Mouse (Mus musculus) heart, embryonic 13.5 days (tissue): ENCODE measurements at regions not wholly inside any gene's neighbourhood (a gene's known extent, or its start where the extent isn't known, plus 50 kb on each side); places are given as distances from the start of the nearest gene placed in this dataset.

Source experiments
- ATAC-seq: fragments of 200-750 bp; cut with Nextera tagmentation; 2 replicates; pipeline ENCODE4 v1.8.0; 2017; ENCODE audit warnings: moderate TSS enrichment; ENCODE audit not compliant: insufficient number of reproducible peaks, low FRiP score, low TSS enrichment; ENCODE audit errors: extremely low read depth
- H3K27ac ChIP-seq: fragments of 300-500 bp; sonication (generic); replicated peaks from 2 replicates; pipeline ENCODE4 v1.5.1; 2015; ENCODE audit warnings: moderate library complexity, mild to moderate bottlenecking, inconsistent platforms
- H3K27me3 ChIP-seq: fragments of 300-500 bp; sonication (generic); replicated peaks from 2 replicates; pipeline ENCODE4 v1.6.1; 2015; ENCODE audit warnings: mild to moderate bottlenecking, inconsistent platforms
- H3K36me3 ChIP-seq: fragments of 300-500 bp; sonication (generic); 2 replicates; pipeline ENCODE4 v1.6.1; 2015; ENCODE audit warnings: mild to moderate bottlenecking, inconsistent platforms
- H3K4me1 ChIP-seq: fragments of 300-500 bp; sonication (generic); 2 replicates; pipeline ENCODE4 v1.6.1; 2015; ENCODE audit warnings: inconsistent platforms
- H3K4me2 ChIP-seq: fragments of 300-500 bp; sonication (generic); 2 replicates; pipeline ENCODE4 v1.6.1; 2015; ENCODE audit warnings: inconsistent platforms, mild to moderate bottlenecking, moderate library complexity
- H3K4me3 ChIP-seq: fragments of 300-500 bp; sonication (generic); 2 replicates; pipeline ENCODE4 v1.5.1; 2015; ENCODE audit warnings: moderate library complexity, mild to moderate bottlenecking, inconsistent platforms
- H3K9ac ChIP-seq: fragments of 300-500 bp; sonication (generic); 2 replicates; pipeline ENCODE4 v1.6.1; 2015; ENCODE audit warnings: inconsistent platforms, mild to moderate bottlenecking, moderate library complexity
- H3K9me3 ChIP-seq: fragments of 300-500 bp; sonication (generic); 2 replicates; pipeline ENCODE4 v1.6.1; 2016; ENCODE audit warnings: inconsistent platforms
- WGBS: fragments of 180-500 bp; shearing (Covaris S2); methylation state at CpG from one replicate; pipeline ENCODE4 v1.1.7; 2015; ENCODE audit warnings: mixed read lengths; 5-methylcytosine and 5-hydroxymethylcytosine counted together

DNA sequence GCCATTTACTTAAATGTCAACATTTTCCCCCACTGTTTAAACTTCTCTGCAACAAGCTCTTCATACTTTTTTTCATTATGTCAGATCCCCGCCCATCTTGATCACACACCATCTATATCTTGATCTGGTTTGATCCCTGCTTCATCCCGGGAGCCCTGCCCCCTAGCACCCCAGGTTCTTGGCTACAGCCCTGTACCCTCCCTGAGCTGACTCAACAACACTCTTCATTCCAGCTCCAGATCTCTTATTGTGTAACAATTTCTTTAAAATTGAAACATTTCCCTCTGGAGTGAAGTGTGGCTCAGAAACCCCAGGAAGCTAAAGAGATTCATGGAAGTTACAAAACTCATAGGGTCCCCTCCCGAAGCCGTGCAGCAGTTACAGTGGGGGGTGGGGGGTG is 126.2 kb upstream of the Mast4 start:
- no peak for ATAC-seq
- Histone ChIP-seq H3K27me3 (no peaks in the 10 kb centered on the region), H3K9me3 (no peaks in the 10 kb centered on the region), H3K4me1 (no peaks in the 10 kb centered on the region), H3K4me2 (no peak overlapping the region), H3K4me3 (no peak overlapping the region), H3K9ac (no peak overlapping the region), H3K27ac (no peak overlapping the region), H3K36me3 (no peaks in the 10 kb centered on the region)
- WGBS, result 71% methylated on average over 4 of the region's 4 CpGs

DNA sequence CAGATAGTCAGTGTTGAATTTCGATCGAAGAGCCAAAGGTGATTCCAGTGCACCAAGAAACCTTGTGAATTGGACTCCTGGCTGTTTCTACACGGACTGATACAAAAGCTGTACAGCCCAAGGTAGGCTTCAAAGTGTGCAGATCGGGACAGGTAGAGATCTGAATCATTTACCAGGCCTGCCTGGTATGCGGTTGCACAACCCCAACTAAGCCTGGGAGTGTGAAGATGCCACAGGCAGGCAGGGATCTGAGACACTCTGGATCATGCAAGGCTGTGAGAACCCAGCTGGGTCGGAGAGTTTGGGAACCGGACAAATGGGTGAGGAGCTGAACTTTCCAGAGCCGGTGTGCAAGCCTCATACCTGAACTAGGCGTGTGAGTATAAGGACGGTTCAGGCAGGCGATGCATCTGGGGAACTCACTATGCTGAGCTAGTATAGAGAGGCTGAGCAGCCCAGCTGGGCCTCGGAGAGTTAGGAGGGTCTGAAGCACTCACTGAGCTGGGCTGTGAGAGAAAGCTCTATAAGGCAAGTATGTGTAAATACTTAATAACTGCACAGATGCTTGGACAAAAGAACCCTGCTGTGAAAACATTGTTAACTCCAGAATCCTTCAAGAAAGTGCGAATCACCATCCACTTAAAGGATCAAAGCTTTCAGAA is 125.3 kb upstream of the Mast4 start:
- no peak overlapping the region for H3K4me3 ChIP-seq
- H3K36me3 ChIP-seq, result no peaks in the 10 kb centered on the region
- H3K27me3 ChIP-seq, result no peaks in the 10 kb centered on the region
- no peak for ATAC-seq
- H3K9me3 ChIP-seq, result no peaks in the 10 kb centered on the region
- H3K4me1 ChIP-seq, result no peaks in the 10 kb centered on the region
- H3K4me2 ChIP-seq, result no peak overlapping the region
- 74% methylated on average over 13 of the region's 13 CpGs for WGBS
- no peak overlapping the region for H3K27ac ChIP-seq
- H3K9ac ChIP-seq, result no peak overlapping the region

DNA sequence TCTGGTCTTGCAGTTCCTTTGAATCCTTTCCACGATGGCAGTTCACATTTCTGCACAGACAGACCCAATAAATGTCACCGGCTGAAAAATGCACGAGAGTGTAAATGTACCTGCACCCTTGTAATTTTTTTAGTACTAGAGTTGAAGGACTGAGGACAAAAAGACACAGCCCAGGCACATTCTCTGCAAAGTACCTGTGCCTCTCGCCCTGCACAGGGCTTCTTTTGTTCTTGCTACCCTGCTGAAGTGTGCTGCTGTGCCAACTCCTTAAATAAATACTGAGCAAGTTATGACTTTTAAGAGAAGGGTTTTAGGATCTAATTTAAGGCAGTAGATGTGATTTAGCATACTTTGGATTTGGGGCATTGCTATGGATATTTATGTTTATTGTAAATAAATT is 118.5 kb upstream of the Mast4 start:
- Histone ChIP-seq H3K4me3 (no peak overlapping the region), H3K27ac (no peak overlapping the region), H3K9me3 (no peaks in the 10 kb centered on the region), H3K4me2 (no peak overlapping the region), H3K27me3 (no peaks in the 10 kb centered on the region), H3K36me3 (no peaks in the 10 kb centered on the region), H3K4me1 (no peaks in the 10 kb centered on the region), H3K9ac (no peak overlapping the region)
- no peak for ATAC-seq
- WGBS, result 75% methylated on average over 4 of the region's 4 CpGs

DNA sequence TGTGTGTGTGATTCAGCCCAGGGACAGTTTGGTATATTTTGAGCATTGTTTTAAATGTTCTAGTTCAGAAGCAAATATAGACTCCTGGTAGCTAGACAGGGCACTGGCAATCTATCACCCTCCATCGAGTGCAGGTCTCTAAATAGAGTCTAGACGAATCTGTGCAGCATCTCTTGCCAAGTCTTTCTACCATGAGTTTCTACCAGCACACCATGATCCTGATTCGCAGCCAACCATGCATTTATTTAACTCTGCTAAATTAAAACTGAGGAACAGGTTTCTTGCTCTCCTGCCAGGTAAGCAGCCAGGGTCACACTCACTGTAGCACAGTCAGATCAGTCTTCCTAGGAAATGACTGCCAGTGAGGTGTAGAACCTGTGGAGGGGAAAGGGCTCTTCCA is 96.3 kb upstream of the Mast4 start:
- Histone ChIP-seq H3K9ac (no peak overlapping the region), H3K27me3 (no peaks in the 10 kb centered on the region), H3K36me3 (no peaks in the 10 kb centered on the region), H3K4me1 (no peaks in the 10 kb centered on the region), H3K4me3 (no peak overlapping the region), H3K9me3 (no peaks in the 10 kb centered on the region), H3K4me2 (no peak overlapping the region), H3K27ac (no peak overlapping the region)
- no peak for ATAC-seq
- WGBS, result 68% methylated on average over 3 of the region's 3 CpGs

DNA sequence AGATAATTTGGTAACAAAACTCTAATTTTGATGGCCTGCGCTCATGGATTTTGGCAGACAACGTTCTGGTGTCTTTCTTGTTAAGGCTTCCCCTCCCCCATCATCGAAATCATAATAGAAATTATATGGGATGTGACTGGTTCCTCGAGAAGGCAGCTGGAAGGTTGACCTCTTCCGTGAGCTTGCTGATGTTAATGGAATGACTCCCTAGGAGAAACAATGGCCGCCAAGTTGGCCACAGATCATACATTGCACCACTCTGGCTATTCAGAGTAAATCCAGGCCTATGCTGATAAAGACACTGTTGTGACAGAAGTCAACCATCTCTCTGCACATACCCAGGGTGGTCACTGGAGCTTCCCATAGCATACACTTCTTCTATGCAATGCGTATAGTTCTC is 89.7 kb upstream of the Mast4 start:
- H3K27ac ChIP-seq, result no peak overlapping the region
- H3K27me3 ChIP-seq, result no peaks in the 10 kb centered on the region
- H3K4me2 ChIP-seq, result no peak overlapping the region
- no peaks in the 10 kb centered on the region for H3K4me1 ChIP-seq
- ATAC-seq, result no peak
- no peaks in the 10 kb centered on the region for H3K36me3 ChIP-seq
- no peaks in the 10 kb centered on the region for H3K9me3 ChIP-seq
- H3K9ac ChIP-seq, result no peak overlapping the region
- WGBS, result 82% methylated on average over 7 of the region's 7 CpGs
- no peak overlapping the region for H3K4me3 ChIP-seq

DNA sequence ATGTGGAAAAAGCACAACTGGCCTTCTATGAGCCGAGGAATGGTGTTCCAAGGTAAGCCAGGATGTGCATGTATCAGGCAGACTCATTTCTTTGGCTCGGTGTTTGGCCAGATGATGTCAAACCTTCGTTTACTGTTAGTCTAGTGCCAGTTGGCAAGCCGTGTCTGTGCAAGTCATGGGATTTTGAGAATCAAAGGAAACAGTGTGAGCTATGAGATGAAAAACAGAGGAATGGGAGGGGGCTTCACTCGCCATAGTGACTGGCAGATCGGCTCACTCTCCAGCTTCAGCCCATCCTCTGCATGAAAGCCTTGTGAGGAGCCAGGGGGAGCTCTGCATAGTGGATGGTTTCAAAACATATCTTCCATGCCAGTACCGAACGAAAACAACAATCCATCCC is 89.1 kb upstream of the Mast4 start:
- H3K4me1 ChIP-seq, result no peaks in the 10 kb centered on the region
- H3K9me3 ChIP-seq, result no peaks in the 10 kb centered on the region; the same call in 1 of the 2 replicates
- no peak for ATAC-seq
- H3K27me3 ChIP-seq, result no peaks in the 10 kb centered on the region
- H3K4me3 ChIP-seq, result no peak overlapping the region
- H3K36me3 ChIP-seq, result no peaks in the 10 kb centered on the region
- WGBS, result 78% methylated on average over 8 of the region's 8 CpGs
- H3K4me2 ChIP-seq, result no peak overlapping the region
- H3K9ac ChIP-seq, result no peak overlapping the region
- no peak overlapping the region for H3K27ac ChIP-seq

DNA sequence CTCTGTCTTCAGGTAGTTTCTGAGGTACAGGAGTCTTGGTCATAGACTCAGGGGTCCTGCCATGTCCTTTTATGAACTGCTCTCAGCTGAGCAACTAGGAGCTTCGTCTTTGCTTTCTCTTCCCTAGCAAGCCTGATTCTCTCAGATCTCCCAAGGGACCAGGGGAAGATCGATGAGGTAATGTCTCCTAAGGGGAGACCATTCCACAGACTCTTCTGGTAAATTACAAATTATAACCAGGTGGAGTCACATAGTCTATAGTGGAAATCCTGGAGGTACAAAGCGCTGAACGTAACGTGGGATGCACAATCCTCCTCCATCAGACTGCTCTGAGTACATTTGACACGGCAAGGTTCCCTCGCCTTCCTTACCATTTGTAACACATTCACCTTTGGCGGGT is 88.7 kb upstream of the Mast4 start:
- 81% methylated on average over 8 of the region's 8 CpGs for WGBS
- Histone ChIP-seq H3K4me3 (no peak overlapping the region), H3K9me3 (no peaks in the 10 kb centered on the region; the same call in 1 of the 2 replicates), H3K27ac (no peak overlapping the region), H3K4me2 (no peak overlapping the region), H3K4me1 (no peaks in the 10 kb centered on the region), H3K36me3 (no peaks in the 10 kb centered on the region), H3K9ac (no peak overlapping the region), H3K27me3 (no peaks in the 10 kb centered on the region)
- no peak for ATAC-seq

DNA sequence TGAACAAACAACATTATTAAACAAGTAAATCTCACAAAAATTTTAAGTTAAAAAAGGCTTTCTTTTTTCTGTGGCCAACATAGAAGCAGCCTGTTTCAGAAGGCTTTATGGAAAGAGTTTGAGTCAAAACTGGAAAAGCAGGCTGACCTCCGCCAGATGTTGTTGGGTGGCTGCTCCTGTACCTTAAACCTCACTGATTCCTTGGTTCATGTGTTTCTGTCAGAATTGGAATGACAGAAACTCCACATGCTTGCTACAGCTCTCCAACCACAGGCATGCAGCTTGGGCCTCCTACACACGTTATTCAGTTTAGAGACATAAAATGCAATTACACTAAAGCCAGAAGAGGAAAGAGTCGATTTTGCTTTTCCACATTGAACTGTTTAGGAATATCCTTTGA is 84.8 kb upstream of the Mast4 start:
- WGBS, result 76% methylated on average over 3 of the region's 3 CpGs
- no peak overlapping the region for H3K9ac ChIP-seq
- H3K9me3 ChIP-seq, result peaks cover 5% of the 10 kb centered on the region
- H3K27me3 ChIP-seq, result no peaks in the 10 kb centered on the region
- no peak overlapping the region for H3K4me3 ChIP-seq
- H3K36me3 ChIP-seq, result no peaks in the 10 kb centered on the region
- H3K4me2 ChIP-seq, result no peak overlapping the region
- no peak overlapping the region for H3K27ac ChIP-seq
- H3K4me1 ChIP-seq, result no peaks in the 10 kb centered on the region
- no peak for ATAC-seq

DNA sequence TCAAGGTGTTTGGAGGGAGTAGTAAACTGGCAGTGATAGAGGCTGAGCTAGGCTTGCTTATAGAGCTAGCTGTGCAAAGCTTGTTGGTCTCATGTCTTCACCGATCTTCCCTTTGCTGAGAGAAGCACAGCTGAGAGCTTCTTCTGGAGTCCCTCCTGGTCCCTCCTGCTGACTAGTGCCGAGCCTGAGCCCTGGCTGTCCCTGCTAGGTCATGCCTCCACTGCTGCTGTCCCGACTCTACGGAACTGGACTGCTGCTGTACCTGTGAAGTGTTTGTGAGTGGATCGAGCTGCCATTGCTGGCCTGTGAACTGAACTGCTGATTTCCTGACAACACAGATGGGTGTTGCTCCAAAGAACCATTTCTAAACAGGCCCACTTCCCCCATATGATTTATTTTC is 83.0 kb upstream of the Mast4 start:
- Histone ChIP-seq H3K27me3 (no peaks in the 10 kb centered on the region), H3K4me2 (no peak overlapping the region), H3K27ac (no peak overlapping the region), H3K9ac (no peak overlapping the region), H3K9me3 (peaks cover 5% of the 10 kb centered on the region), H3K36me3 (no peaks in the 10 kb centered on the region), H3K4me3 (no peak overlapping the region), H3K4me1 (no peaks in the 10 kb centered on the region)
- WGBS, result 75% methylated on average over 5 of the region's 5 CpGs
- ATAC-seq, result no peak

DNA sequence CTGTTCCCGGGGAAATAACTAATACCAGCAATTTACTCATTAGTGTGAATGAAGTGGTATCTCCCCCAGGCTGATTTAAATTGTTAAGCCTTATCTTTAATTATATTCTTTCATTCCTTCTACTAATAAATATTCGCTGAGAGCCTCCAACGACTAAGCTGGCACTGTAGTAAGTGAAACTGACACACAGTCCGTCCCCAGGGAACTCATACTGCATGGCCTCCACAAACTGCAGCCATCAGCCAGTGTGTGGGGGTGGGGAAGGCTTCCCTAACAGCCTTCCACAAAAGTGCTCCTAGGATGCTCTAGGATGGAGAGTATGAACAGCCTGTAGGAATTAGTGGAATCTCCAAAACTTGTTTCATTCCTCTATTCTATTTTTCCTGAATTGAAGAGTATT is 81.0 kb upstream of the Mast4 start:
- no peak overlapping the region for H3K4me3 ChIP-seq
- H3K4me1 ChIP-seq, result no peaks in the 10 kb centered on the region
- no peak overlapping the region for H3K9ac ChIP-seq
- WGBS, result 74% methylated on average over 4 of the region's 4 CpGs
- ATAC-seq, result no peak
- H3K36me3 ChIP-seq, result no peaks in the 10 kb centered on the region
- H3K27me3 ChIP-seq, result no peaks in the 10 kb centered on the region
- H3K4me2 ChIP-seq, result no peak overlapping the region
- no peak overlapping the region for H3K27ac ChIP-seq
- peaks cover 5% of the 10 kb centered on the region for H3K9me3 ChIP-seq

DNA sequence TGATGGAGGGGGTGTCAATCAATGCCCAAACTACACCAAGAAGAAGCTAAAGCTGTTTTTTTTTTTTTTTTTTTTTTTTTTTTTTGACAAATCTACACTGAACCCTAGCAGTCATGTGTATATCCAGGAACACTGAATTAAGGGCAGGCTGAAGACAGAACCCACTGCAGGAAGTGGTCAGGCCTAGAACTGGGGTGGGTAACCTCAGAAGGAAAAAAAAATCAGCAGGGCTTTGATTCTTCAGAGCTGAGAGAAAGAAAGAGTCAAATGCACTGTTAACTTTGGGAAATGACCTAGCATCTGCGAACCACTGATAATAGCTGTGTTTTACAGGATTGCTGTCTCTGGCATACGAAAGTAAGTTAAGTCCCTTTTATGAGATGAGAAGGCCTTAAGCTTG is 78.3 kb upstream of the Mast4 start:
- Histone ChIP-seq H3K9ac (no peak overlapping the region), H3K27me3 (no peaks in the 10 kb centered on the region), H3K4me2 (no peak overlapping the region), H3K4me1 (no peaks in the 10 kb centered on the region), H3K36me3 (no peaks in the 10 kb centered on the region), H3K4me3 (no peak overlapping the region), H3K27ac (no peak overlapping the region), H3K9me3 (peaks cover 5% of the 10 kb centered on the region; the same call in 1 of the 2 replicates)
- WGBS, result 65% methylated on average over 2 of the region's 2 CpGs
- no peak for ATAC-seq

DNA sequence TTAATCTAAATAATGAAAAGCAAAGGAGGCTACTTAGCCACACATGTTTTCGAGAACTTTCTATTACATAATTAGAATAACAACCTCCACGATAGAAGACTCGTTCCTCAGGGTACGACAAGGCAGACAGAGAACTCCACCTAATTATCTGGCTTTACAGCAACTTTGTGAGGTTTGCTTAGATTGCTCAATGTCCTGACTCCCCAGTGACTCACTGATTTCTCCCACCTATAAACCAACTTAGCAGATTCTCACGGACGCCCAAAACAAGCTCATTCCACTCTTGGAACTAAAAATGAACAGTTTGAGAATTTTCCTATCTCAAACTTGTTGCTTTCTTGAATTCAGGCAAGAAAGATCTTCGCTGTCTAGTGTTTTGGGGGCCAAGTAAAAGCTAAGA is 75.0 kb upstream of the Mast4 start:
- H3K27ac ChIP-seq, result no peak overlapping the region
- no peak overlapping the region for H3K9ac ChIP-seq
- no peak overlapping the region for H3K4me2 ChIP-seq
- H3K4me3 ChIP-seq, result no peak overlapping the region
- H3K27me3 ChIP-seq, result no peaks in the 10 kb centered on the region
- ATAC-seq, result no peak
- no peaks in the 10 kb centered on the region for H3K4me1 ChIP-seq
- WGBS, result 67% methylated on average over 7 of the region's 7 CpGs
- no peaks in the 10 kb centered on the region for H3K36me3 ChIP-seq
- H3K9me3 ChIP-seq, result no peaks in the 10 kb centered on the region
